Mouse (Mus musculus) liver, embryonic 11.5 days (tissue): ENCODE measurements around the gene Cbx6. TPM values are rescaled to one million over a fixed set of nuclear protein-coding genes. Genes with fewer than 3 reads are reported as not detected.

Experiments used
- ATAC-seq: fragments of 200-750 bp; cut with Nextera tagmentation; replicated peaks from 2 replicates; pipeline ENCODE4 v1.8.0; 2017; ENCODE audit warnings: moderate number of reproducible peaks, mild to moderate bottlenecking, moderate TSS enrichment, moderate library complexity; ENCODE audit not compliant: low FRiP score
- DNase-seq: peaks from one replicate; pipeline ENCODE4 v3.0.0-alpha.2; 2017; ENCODE audit warnings: low spot score
- H3K27ac ChIP-seq: fragments of 300-500 bp; sonication (generic); 2 replicates; pipeline ENCODE4 v1.5.1; 2014; ENCODE audit warnings: mild to moderate bottlenecking, low read depth, low read length, control low read depth
- H3K27me3 ChIP-seq: fragments of 300-500 bp; sonication (generic); replicated peaks from 2 replicates; pipeline ENCODE4 v1.6.1; 2014; ENCODE audit warnings: low read length, mixed read lengths; ENCODE audit not compliant: control insufficient read depth, insufficient read depth
- H3K36me3 ChIP-seq: fragments of 300-500 bp; sonication (generic); 2 replicates; pipeline ENCODE4 v1.6.1; 2014; ENCODE audit warnings: mild to moderate bottlenecking, low read length, moderate library complexity, mixed read lengths; ENCODE audit not compliant: control insufficient read depth, insufficient read depth
- H3K4me1 ChIP-seq: fragments of 300-500 bp; sonication (generic); replicated peaks from 2 replicates; pipeline ENCODE4 v1.6.1; 2014; ENCODE audit warnings: low read length, mixed read lengths; ENCODE audit not compliant: control insufficient read depth, insufficient read depth
- H3K4me2 ChIP-seq: fragments of 300-500 bp; sonication (generic); 2 replicates; pipeline ENCODE4 v1.6.1; 2014; ENCODE audit warnings: mild to moderate bottlenecking, control low read depth, moderate library complexity
- H3K4me3 ChIP-seq: fragments of 300-500 bp; sonication (generic); 2 replicates; pipeline ENCODE4 v1.5.1; 2014; ENCODE audit warnings: low read depth, low read length, control low read depth
- H3K9ac ChIP-seq: fragments of 300-500 bp; sonication (generic); 2 replicates; pipeline ENCODE4 v1.6.1; 2014; ENCODE audit warnings: low read depth, low read length, control low read depth
- H3K9me3 ChIP-seq: fragments of 300-500 bp; sonication (generic); 2 replicates; pipeline ENCODE4 v1.6.1; 2016; ENCODE audit warnings: low read length, inconsistent platforms, mixed read lengths; ENCODE audit not compliant: control insufficient read depth
- WGBS: fragments of 180-500 bp; shearing (Covaris S2); extraction: QIAGEN DNeasy Blood & Tissue Kit; methylation state at CpG from one replicate; pipeline ENCODE4 v1.1.7; 2014; 5-methylcytosine and 5-hydroxymethylcytosine counted together
- polyA plus RNA-seq: library from polyadenylated mRNA; unstranded; fragments of >200 nt; fragmentation: Nextera tagmentation; extraction: Ambion mirVana; gene quantifications from 2 replicates; pipeline ENCODE4 v1.2.1, GENCODE M21; 2014

The Cbx6 gene
- polyA plus RNA-seq: 16.3 and 16.8 TPM in 2 replicates

DNA sequence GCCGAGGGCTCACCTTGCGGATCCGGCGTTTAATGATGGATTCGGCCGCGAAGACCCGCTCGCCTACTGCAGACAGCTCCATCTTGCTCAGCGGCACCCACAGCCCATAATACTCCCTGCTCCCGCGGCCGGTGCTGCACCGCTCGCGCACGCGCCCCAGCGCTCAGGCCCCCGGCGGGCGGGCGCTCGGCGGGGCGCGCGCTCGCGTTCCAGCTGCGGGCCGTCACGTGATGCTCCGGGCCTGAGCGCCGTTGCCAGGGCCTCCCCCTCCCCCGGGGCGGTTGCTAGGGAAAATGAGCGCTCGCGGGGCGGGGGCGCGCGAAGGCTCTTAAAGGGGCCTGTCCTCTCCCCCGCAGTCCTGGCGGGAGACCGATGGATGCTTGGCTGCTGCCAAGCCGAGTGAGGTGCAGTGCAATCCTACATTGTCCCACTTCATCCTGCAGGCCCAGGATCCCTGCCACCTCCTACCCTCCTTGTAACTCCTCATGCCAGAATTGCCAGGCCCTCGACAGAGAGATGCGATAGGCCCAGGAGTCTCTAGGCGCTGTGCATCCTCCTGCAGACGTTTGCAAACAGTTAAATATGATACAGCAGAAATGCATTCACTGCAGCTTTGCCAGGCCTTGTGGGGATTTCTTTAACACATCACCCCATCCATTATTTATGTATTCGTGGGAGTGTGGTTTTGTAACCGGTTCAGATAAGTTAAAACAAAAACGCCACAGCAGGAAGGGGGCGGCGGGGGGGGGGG is at the start of gene Cbx6, which contains the start of gene Npcd:
Gene Cbx6, minus strand, starts transcription at position 559 of the 751 bp plus-strand sequence.
Gene Npcd, minus strand, starts transcription at position 108 of the 751 bp plus-strand sequence.
- peak within 1 kb of the TSS; percentile 80 for H3K4me3 ChIP-seq
- WGBS: 3% methylated on average over 58 of the region's 58 CpGs

GRCm38 (mm10) chr15:79883352-79883822 is 48.9 kb upstream of the Cbx6 start:
- no peaks in the 10 kb centered on the region for H3K36me3 ChIP-seq
- H3K27ac ChIP-seq: no peak overlapping the region; the same call in 1 of the 2 replicates
- peak; percentile 87 for DNase-seq
- peaks cover 3% of the 10 kb centered on the region; the same call in 1 of the 2 replicates for H3K27me3 ChIP-seq
- ATAC-seq: peak; percentile 85
- peaks cover 4% of the 10 kb centered on the region; the same call in 1 of the 2 replicates for H3K4me1 ChIP-seq
- peak overlapping the region; percentile 82 for H3K4me2 ChIP-seq
- H3K9me3 ChIP-seq: no peaks in the 10 kb centered on the region
- under 1% methylated on average over 30 of the region's 30 CpGs for WGBS
- peak overlapping the region; percentile 56 for H3K4me3 ChIP-seq
- peak overlapping the region; percentile 69 for H3K9ac ChIP-seq

More for the DNA sequence above, at the start of gene Cbx6, which contains the start of gene Npcd:
- peaks cover 11% of the 10 kb centered on the region for H3K4me1 ChIP-seq
- peak within 1 kb of the TSS; percentile 93 for H3K4me2 ChIP-seq
- peak; percentile 95 for DNase-seq
- peak; percentile 85 for ATAC-seq
- no peaks in the 10 kb centered on the region for H3K9me3 ChIP-seq
- no peaks in the 10 kb centered on the region for H3K27me3 ChIP-seq
- H3K36me3 ChIP-seq: peaks cover 2% of the 10 kb centered on the region; the same call in 1 of the 2 replicates
- H3K27ac ChIP-seq: peak within 1 kb of the TSS; percentile 59
- peak within 1 kb of the TSS; percentile 78 for H3K9ac ChIP-seq

- WGBS: 32% methylated on average over 19 of the region's 19 CpGs
- no peaks in the 10 kb centered on the region for H3K9me3 ChIP-seq
These were observed 48.3 kb upstream of the Cbx6 start for GRCm38 (mm10) chr15:79882623-79883267.

DNA sequence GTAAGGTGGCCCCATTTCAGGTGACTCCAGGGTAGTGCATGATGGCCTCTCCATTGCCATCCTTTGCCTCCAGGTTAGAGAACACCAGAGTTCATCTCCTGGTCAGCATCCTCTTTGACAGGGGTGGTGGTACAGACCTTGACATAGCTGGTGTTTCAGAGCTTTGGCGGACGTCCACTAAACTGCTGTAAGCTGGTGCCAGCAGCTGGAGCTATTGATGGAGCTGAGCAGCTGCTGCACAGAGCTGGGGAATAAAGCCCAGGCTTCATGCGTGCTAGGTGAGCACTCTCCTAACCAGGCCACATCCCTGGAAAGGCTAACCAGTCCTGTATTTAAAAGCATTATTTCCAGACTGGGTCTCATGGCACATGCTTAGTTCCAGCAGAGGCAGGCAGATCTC is 46.0 kb upstream of the Cbx6 start:
- WGBS: 86% methylated on average over 3 of the region's 3 CpGs

More at GRCm38 (mm10) chr15:79882623-79883267, 48.3 kb upstream of the Cbx6 start:
- Histone ChIP-seq H3K9ac (no peak overlapping the region; the same call in 1 of the 2 replicates), H3K4me2 (peak overlapping the region; percentile 82), H3K36me3 (no peaks in the 10 kb centered on the region), H3K4me1 (peaks cover 4% of the 10 kb centered on the region; the same call in 1 of the 2 replicates), H3K27me3 (peaks cover 3% of the 10 kb centered on the region; the same call in 1 of the 2 replicates), H3K27ac (no peak overlapping the region), H3K4me3 (peak overlapping the region; percentile 56)
- ATAC-seq (no peak), DNase-seq (no peak)

DNA sequence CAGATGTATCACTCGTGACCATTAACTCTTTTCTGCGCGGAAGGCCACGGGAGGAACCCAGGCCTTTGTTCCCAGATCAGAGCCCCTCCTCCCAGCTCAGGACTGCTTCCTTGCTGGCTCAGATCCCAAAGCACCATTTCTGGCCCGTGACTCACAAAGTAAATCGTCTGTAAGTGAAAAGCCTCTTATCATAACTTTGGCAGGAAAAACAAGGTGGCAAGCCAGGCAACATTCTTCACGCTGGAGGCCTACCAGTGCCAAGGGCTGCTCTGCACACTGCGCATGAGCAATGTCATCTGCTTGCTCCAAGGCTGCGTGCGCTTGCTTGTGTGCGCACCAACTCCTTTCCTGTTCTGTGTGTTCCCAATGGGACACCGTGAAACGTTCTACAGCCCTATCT is 44.8 kb upstream of the Cbx6 start:
- Histone ChIP-seq H3K4me1 (peaks cover 4% of the 10 kb centered on the region; the same call in 1 of the 2 replicates), H3K9me3 (no peaks in the 10 kb centered on the region), H3K36me3 (no peaks in the 10 kb centered on the region), H3K4me3 (no peak overlapping the region), H3K4me2 (no peak overlapping the region), H3K27me3 (peaks cover 3% of the 10 kb centered on the region; the same call in 1 of the 2 replicates), H3K27ac (no peak overlapping the region), H3K9ac (no peak overlapping the region)
- ATAC-seq (no peak), DNase-seq (no peak)
- WGBS: 47% methylated on average over 13 of the region's 13 CpGs

More for the DNA sequence above, 46.0 kb upstream of the Cbx6 start:
- no peak overlapping the region for H3K4me2 ChIP-seq
- H3K27me3 ChIP-seq: peaks cover 3% of the 10 kb centered on the region; the same call in 1 of the 2 replicates
- no peak overlapping the region for H3K4me3 ChIP-seq
- H3K4me1 ChIP-seq: peaks cover 4% of the 10 kb centered on the region; the same call in 1 of the 2 replicates
- no peak overlapping the region for H3K9ac ChIP-seq
- no peaks in the 10 kb centered on the region for H3K9me3 ChIP-seq
- H3K27ac ChIP-seq: no peak overlapping the region
- no peak for DNase-seq
- H3K36me3 ChIP-seq: no peaks in the 10 kb centered on the region
- no peak for ATAC-seq

GRCm38 (mm10) chr15:79878725-79879136 is 44.2 kb upstream of the Cbx6 start:
- DNase-seq (no peak), ATAC-seq (no peak)
- H3K4me3 ChIP-seq: no peak overlapping the region

DNA sequence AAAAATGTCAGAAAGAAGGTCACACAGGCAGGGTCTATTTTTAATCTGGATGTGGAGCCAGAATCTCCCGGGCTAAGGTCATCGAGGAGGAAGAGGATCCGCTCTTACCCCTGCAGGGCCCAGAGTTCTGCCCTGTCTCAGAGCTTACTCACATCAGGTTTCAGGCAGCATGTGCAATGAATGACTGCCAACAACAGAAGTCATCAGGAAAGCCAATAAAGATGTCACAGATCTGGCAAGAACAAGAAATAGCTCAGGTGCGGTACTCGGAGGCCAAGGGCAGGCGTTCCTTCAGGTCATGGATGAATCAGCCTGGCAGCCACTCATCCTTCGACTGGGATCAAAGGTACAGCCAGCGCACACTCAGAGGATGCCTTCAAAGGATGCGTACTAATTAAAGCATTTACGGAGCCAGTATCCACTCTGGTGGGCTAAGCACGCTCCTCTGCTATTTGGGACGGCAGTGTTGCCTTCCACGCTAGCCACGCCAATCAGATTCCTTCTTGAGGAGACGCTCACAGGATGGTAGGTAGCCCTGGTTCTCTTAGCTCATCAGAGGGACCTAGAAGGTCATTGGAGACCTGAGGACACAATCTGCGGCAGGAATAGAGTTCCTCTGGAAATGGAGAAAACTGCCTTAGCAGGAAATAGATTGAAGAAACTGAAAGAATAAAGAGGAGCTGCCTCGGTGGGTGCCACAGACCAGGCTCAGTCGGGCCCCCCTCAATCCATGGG is 40.9 kb upstream of the Cbx6 start:
- no peaks in the 10 kb centered on the region for H3K9me3 ChIP-seq
- H3K4me2 ChIP-seq: no peak overlapping the region
- no peak overlapping the region for H3K9ac ChIP-seq
- DNase-seq (no peak), ATAC-seq (no peak)
- WGBS: 87% methylated on average over 18 of the region's 18 CpGs
- H3K4me1 ChIP-seq: no peaks in the 10 kb centered on the region
- H3K4me3 ChIP-seq: no peak overlapping the region
- H3K27me3 ChIP-seq: no peaks in the 10 kb centered on the region; the same call in 1 of the 2 replicates
- H3K36me3 ChIP-seq: no peaks in the 10 kb centered on the region
- no peak overlapping the region for H3K27ac ChIP-seq

More at GRCm38 (mm10) chr15:79878725-79879136, 44.2 kb upstream of the Cbx6 start:
- no peaks in the 10 kb centered on the region for H3K36me3 ChIP-seq
- peaks cover 3% of the 10 kb centered on the region; the same call in 1 of the 2 replicates for H3K27me3 ChIP-seq
- no peaks in the 10 kb centered on the region for H3K9me3 ChIP-seq
- H3K9ac ChIP-seq: no peak overlapping the region
- peaks cover 4% of the 10 kb centered on the region; the same call in 1 of the 2 replicates for H3K4me1 ChIP-seq
- WGBS: 69% methylated on average over 6 of the region's 6 CpGs
- H3K4me2 ChIP-seq: no peak overlapping the region
- no peak overlapping the region for H3K27ac ChIP-seq

GRCm38 (mm10) chr15:79873995-79874394 is 39.5 kb upstream of the Cbx6 start:
- ATAC-seq: no peak
- no peak overlapping the region for H3K27ac ChIP-seq
- H3K4me3 ChIP-seq: no peak overlapping the region
- H3K4me2 ChIP-seq: no peak overlapping the region
- 53% methylated on average over 2 of the region's 2 CpGs for WGBS
- no peak overlapping the region for H3K9ac ChIP-seq
- H3K36me3 ChIP-seq: no peaks in the 10 kb centered on the region
- DNase-seq: no peak
- H3K9me3 ChIP-seq: no peaks in the 10 kb centered on the region
- no peaks in the 10 kb centered on the region for H3K4me1 ChIP-seq
- no peaks in the 10 kb centered on the region; the same call in 1 of the 2 replicates for H3K27me3 ChIP-seq
